Mouse (Mus musculus) testis, adult 2 months (tissue): Measurements from ENCODE around the gene Hmgn2.

Experiments used
- CTCF ChIP-seq: fragments of 200-500 bp; IDR thresholded peaks from 2 replicates; pipeline ENCODE4 v1.5.1; 2012; ENCODE audit warnings: low read depth, mild to moderate bottlenecking, inconsistent platforms, low read length, moderate library complexity; ENCODE audit not compliant: control insufficient read depth, insufficient read depth, insufficient replicate concordance
- POLR2A ChIP-seq: fragments of 200-500 bp; IDR thresholded peaks from 2 replicates; pipeline ENCODE4 v1.6.1; 2012; ENCODE audit warnings: low read depth, mild to moderate bottlenecking, inconsistent platforms, low read length, moderate library complexity; ENCODE audit not compliant: control insufficient read depth

GRCm38 (mm10) chr4:133925204-133925603 lies 43.2 kb downstream of the Hmgn2 start:
- TF ChIP-seq POLR2A (no peak), CTCF (no peak)
